In genomic region chr11:68975085-68975484, GRCm38 (mm10) we compare ENCODE assay signal across 8 mouse cellular contexts. TPM values are rescaled to one million over a fixed set of nuclear protein-coding genes. Genes with fewer than 3 reads are reported as not detected.
DNase-seq lines count a peak whose midpoint lies in the region; ATAC-seq and TF ChIP-seq lines count a peak whose summit lies in the region.

Gene Rangrf (minus strand): TSS chr11:68975185.

- whole genome bisulfite sequencing in lung, postnatal 0 days = 74% methylated on average over 7 of the region's 7 CpGs
- WGBS in embryonic facial prominence, embryonic 14.5 days = 73% methylated on average over 7 of the region's 7 CpGs
- 65% methylated on average over 7 of the region's 7 CpGs for WGBS in heart, postnatal 0 days
- WGBS in limb, embryonic 10.5 days = 85% methylated on average over 7 of the region's 7 CpGs
- WGBS in small intestine, adult 2 months = 86% methylated on average over 7 of the region's 7 CpGs

- peaks cover 4% of the 10 kb centered on the region; the same call in 1 of the 2 replicates for H3K4me1 ChIP-seq in lung, postnatal 0 days (ENCODE audit: insufficient read depth, low read depth, low read length)
- peaks cover 3% of the 10 kb centered on the region for H3K4me1 ChIP-seq in embryonic facial prominence, embryonic 14.5 days (ENCODE audit: control insufficient read depth, insufficient read depth, low read length)
- peaks cover 27% of the 10 kb centered on the region for H3K4me1 ChIP-seq in heart, postnatal 0 days (ENCODE audit: control insufficient read depth, insufficient read depth)
- H3K4me1 ChIP-seq in limb, embryonic 10.5 days = peaks cover 22% of the 10 kb centered on the region
- H3K4me1 ChIP-seq in small intestine, adult 2 months (ENCODE audit: control insufficient read depth, insufficient read depth, insufficient read length, low read length) = peaks cover 15% of the 10 kb centered on the region

- no peak for DNase-seq in lung, postnatal 0 days (ENCODE audit: low spot score)
- no peak for DNase-seq in lung, postnatal 10 days
- DNase-seq in embryonic facial prominence, embryonic 14.5 days (ENCODE audit: low spot score) = no peak
- no peak for DNase-seq in heart, postnatal 0 days (ENCODE audit: low spot score)
- DNase-seq in limb, embryonic 10.5 days (ENCODE audit: low spot score) = no peak
- DNase-seq in cerebellum, postnatal 4 days (ENCODE audit: low spot score in 2 of 2) = no peak
- DNase-seq in kidney, postnatal 14 days = no peak

- peak within 1 kb of the TSS; percentile 63 for H3K4me2 ChIP-seq in lung, postnatal 0 days (replicated peaks; ENCODE audit: low read depth, low read length)
- peak within 1 kb of the TSS; percentile 53 for H3K4me2 ChIP-seq in embryonic facial prominence, embryonic 14.5 days (ENCODE audit: low read depth, low read length)
- peak within 1 kb of the TSS; percentile 65 for H3K4me2 ChIP-seq in heart, postnatal 0 days (ENCODE audit: low read depth, low read length)

- no peaks in the 10 kb centered on the region for H3K27me3 ChIP-seq in lung, postnatal 0 days (replicated peaks; ENCODE audit: insufficient read depth, low read length)
- H3K27me3 ChIP-seq in embryonic facial prominence, embryonic 14.5 days (replicated peaks; ENCODE audit: control insufficient read depth, insufficient read depth, low read length) = no peaks in the 10 kb centered on the region
- no peaks in the 10 kb centered on the region for H3K27me3 ChIP-seq in heart, postnatal 0 days (ENCODE audit: control insufficient read depth, insufficient read depth, low read length)
- no peaks in the 10 kb centered on the region for H3K27me3 ChIP-seq in limb, embryonic 10.5 days (ENCODE audit: low read depth, poor library complexity, severe bottlenecking)
- no peaks in the 10 kb centered on the region for H3K27me3 ChIP-seq in small intestine, adult 2 months (ENCODE audit: control insufficient read depth, insufficient read depth, low read length)

- TF ChIP-seq POLR2A in small intestine, adult 2 months (IDR thresholded peaks at IDR 0.05; ENCODE audit: low read depth, low read length) = no peak

- peak within 1 kb of the TSS; percentile 34 for H3K4me3 ChIP-seq in lung, postnatal 0 days (ENCODE audit: low read depth, low read length)
- H3K4me3 ChIP-seq in embryonic facial prominence, embryonic 14.5 days (ENCODE audit: low read depth, low read length) = peak within 1 kb of the TSS; percentile 47
- peak within 1 kb of the TSS; percentile 46 for H3K4me3 ChIP-seq in heart, postnatal 0 days (ENCODE audit: low read depth, low read length)
- peak within 1 kb of the TSS; percentile 60 for H3K4me3 ChIP-seq in limb, embryonic 10.5 days
- peak within 1 kb of the TSS; percentile 73 for H3K4me3 ChIP-seq in small intestine, adult 2 months (ENCODE audit: low read depth, low read length)

- no peaks in the 10 kb centered on the region for H3K9me3 ChIP-seq in lung, postnatal 0 days (ENCODE audit: low read length)
- H3K9me3 ChIP-seq in embryonic facial prominence, embryonic 14.5 days (ENCODE audit: control insufficient read depth, low read length) = no peaks in the 10 kb centered on the region
- H3K9me3 ChIP-seq in heart, postnatal 0 days (replicated peaks; ENCODE audit: control insufficient read depth, low read length) = no peaks in the 10 kb centered on the region
- no peaks in the 10 kb centered on the region for H3K9me3 ChIP-seq in limb, embryonic 10.5 days (replicated peaks)

- TF ChIP-seq EP300 in lung, postnatal 0 days (IDR thresholded peaks at IDR 0.05) = no peak
- TF ChIP-seq EP300 in heart, postnatal 0 days (IDR thresholded peaks at IDR 0.05; ENCODE audit: low read depth) = no peak

- H3K9ac ChIP-seq in lung, postnatal 0 days (replicated peaks; ENCODE audit: low read depth) = no peak within 1 kb of the TSS
- peak within 1 kb of the TSS; percentile 26; the same call in 1 of the 2 replicates for H3K9ac ChIP-seq in embryonic facial prominence, embryonic 14.5 days (ENCODE audit: low read depth, low read length)
- H3K9ac ChIP-seq in heart, postnatal 0 days (replicated peaks; ENCODE audit: low read depth, low read length) = no peak within 1 kb of the TSS

- no peak within 1 kb of the TSS for H3K27ac ChIP-seq in lung, postnatal 0 days (ENCODE audit: low read length)
- no peak within 1 kb of the TSS for H3K27ac ChIP-seq in embryonic facial prominence, embryonic 14.5 days (replicated peaks; ENCODE audit: low read depth, low read length)
- no peak within 1 kb of the TSS for H3K27ac ChIP-seq in heart, postnatal 0 days (ENCODE audit: low read depth)
- 0 out of 2 replicates have a peak within 1 kb of the TSS, but pooled peaks have one; percentile 58 for H3K27ac ChIP-seq in limb, embryonic 10.5 days
- no peak within 1 kb of the TSS for H3K27ac ChIP-seq in small intestine, adult 2 months (ENCODE audit: insufficient read depth, low read depth, low read length)

- no peak for TF ChIP-seq CTCF in lung, postnatal 0 days (IDR thresholded peaks at IDR 0.05)
- TF ChIP-seq CTCF in heart, postnatal 0 days (IDR thresholded peaks at IDR 0.05; ENCODE audit: low read depth) = no peak
- TF ChIP-seq CTCF in small intestine, adult 2 months (IDR thresholded peaks at IDR 0.05; ENCODE audit: extremely low read depth, insufficient read length, insufficient replicate concordance, low read depth, low read length) = no peak

- ATAC-seq in lung, postnatal 0 days = no peak
- no peak for ATAC-seq in embryonic facial prominence, embryonic 14.5 days (ENCODE audit: low read depth)
- no peak for ATAC-seq in heart, postnatal 0 days (ENCODE audit: insufficient read depth, low read depth)

- no peaks in the 10 kb centered on the region for H3K36me3 ChIP-seq in lung, postnatal 0 days (ENCODE audit: insufficient read depth, low read length)
- H3K36me3 ChIP-seq in embryonic facial prominence, embryonic 14.5 days (ENCODE audit: control insufficient read depth, insufficient read depth, low read length) = no peaks in the 10 kb centered on the region
- no peaks in the 10 kb centered on the region for H3K36me3 ChIP-seq in heart, postnatal 0 days (replicated peaks; ENCODE audit: control insufficient read depth, insufficient read depth, low read length)
- H3K36me3 ChIP-seq in limb, embryonic 10.5 days = peaks cover 10% of the 10 kb centered on the region; the same call in 1 of the 2 replicates
- H3K36me3 ChIP-seq in small intestine, adult 2 months (ENCODE audit: control insufficient read depth, insufficient read depth, low read length) = no peaks in the 10 kb centered on the region

RNA-seq across cellular contexts. Expression of gene Rangrf, which starts in this region (rescaled TPM):
- polyA plus RNA-seq in lung, postnatal 0 days (2015; fragmentation: Nextera tagmentation; extraction: Ambion mirVana) = 16.0 and 18.3 TPM in 2 replicates
- 44.9 and 50.1 TPM in 2 replicates for polyA plus RNA-seq in embryonic facial prominence, embryonic 14.5 days (2014; fragmentation: Nextera tagmentation; extraction: Ambion mirVana)
- total RNA-seq in heart, postnatal 0 days (2014; rRNA removed; ENCODE audit: low replicate concordance) = 101 and 103 TPM in 2 replicates
- polyA plus RNA-seq in heart, postnatal 0 days (2015; fragmentation: Nextera tagmentation; extraction: Ambion mirVana) = 78.0 and 85.1 TPM in 2 replicates
- 88.6 and 115 TPM in 2 replicates for polyA plus RNA-seq in limb, embryonic 10.5 days (2016; fragmentation: Nextera tagmentation; extraction: Ambion mirVana)
- polyA plus RNA-seq in small intestine, adult 2 months (2012; rRNA removed) = 21.2 and 29.7 TPM in 2 replicates
